Mouse (Mus musculus) megakaryocyte-erythroid progenitor cell, adult 5-6 weeks (primary cell): Measurements from ENCODE around the gene Gm5415. TPM values are rescaled to one million over a fixed set of nuclear protein-coding genes. Genes with fewer than 3 reads are reported as not detected.
"Not testable (repeated sequence)": the region's sequence is repeated elsewhere in the genome, so short reads cannot be mapped to it uniquely, and the experiment has no call there.

ENCODE experiments used
- ATAC-seq: replicated peaks from 2 replicates; pipeline ENCODE4 v1.8.0; 2016; ENCODE audit warnings: mild to moderate bottlenecking, inconsistent platforms; ENCODE audit not compliant: severe bottlenecking, poor library complexity, low FRiP score, low TSS enrichment
- total RNA-seq, 2 experiments: library from RNA; stranded (forward) in 1 of 2; stranded (reverse) in 1 of 2; fragments of 200-1000, 215-1000 nt in 1 of 2; fragments of >200 nt in 1 of 2; fragmentation: Nextera tagmentation in 1 of 2; gene quantifications; 2 replicates each; pipeline ENCODE4 v1.2.3; 2014 to 2017

The Gm5415 gene
- total RNA-seq (2014; fragmentation: Nextera tagmentation) (not detected in 2 replicates), total RNA-seq (2017) (not detected in 2 replicates)

GRCm38 (mm10) chr1:32547194-32547593 lies at the start of gene Gm5415:
Gene Gm5415 (minus strand): TSS chr1:32547294.
- ATAC-seq: not testable (repeated sequence)

DNA sequence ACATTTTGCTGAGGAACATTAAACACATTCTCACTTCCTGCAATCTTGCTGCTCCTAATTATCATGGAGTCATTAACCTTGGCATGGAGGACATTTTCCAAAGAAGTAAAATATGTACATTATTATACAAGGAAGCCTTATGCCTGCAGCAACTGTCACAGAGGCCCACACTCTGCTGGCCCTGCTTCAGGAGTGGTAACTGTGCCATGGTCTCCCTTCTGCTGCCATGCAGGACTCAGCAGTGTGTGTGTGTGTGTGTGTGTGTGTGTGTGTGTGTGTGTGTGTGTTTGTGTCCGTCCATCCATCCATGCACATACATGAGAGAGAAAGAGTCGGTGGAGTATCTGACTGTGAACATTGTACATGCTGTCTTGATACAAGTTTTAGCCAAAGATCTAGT lies 21.8 kb upstream of the Gm5415 start:
- ATAC-seq: no peak

- ATAC-seq: no peak
Observed at GRCm38 (mm10) chr1:32553925-32554324, 6.8 kb upstream of the Gm5415 start.

DNA sequence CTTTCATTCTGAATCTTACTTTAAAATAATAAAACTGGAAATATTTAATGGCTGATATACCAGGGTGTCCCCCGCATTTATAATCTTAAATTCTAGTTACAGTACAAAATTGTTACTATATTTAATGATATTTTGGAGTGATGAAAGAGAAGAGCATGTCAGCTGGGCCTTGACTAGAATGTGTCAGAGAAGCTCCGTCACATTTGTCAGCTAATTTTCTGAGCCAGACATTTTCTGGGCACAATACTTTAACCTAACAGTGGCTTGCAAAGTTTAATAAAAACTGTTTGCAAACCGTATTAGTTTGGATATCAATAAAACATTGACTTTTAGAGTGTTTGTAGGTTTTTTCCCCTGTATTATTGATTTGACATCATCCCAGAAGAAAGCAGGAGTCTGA lies 6.4 kb upstream of the Gm5415 start:
- ATAC-seq: no peak

DNA sequence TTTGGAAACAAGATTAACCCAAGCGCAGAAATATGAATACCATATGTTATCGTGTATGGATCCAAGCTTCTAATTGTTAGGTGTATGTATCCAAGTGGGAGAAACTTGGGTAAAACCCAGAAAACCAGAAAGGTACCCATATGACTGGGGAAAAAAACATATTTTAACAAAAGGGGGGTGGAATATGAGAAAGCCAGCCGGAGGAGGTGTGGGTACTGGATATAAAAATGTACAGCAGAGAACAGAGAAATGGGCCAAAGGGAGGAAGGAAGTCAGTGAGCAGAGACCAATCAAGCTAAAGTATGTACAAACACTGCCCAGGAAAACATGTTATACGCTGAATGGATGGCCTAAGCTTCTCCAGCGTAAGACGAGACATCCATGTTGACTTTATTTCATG lies 43.7 kb downstream of the Gm5415 start:
- no peak for ATAC-seq
